24 mouse cellular contexts compared by ENCODE assay signal in the genomic region with DNA sequence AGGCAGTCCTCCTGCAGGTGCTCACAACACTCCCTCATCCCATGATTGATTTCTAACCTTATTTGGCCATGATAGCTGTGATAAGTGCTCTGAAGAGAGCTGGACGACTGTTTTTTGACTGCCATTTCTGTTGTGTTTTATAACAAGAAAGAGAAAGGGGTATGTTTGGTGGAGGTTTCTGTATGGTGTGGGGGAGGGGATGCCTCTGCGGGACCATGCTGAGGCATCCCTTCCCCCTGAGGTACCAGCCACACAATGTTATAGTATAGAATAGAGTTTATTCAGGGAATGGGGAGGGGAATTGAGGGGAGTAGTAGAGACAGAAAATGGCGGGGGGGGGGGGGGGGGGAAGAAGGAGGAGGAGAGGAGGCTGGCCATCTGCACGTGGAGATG.
DNase-seq lines count a peak whose midpoint lies in the region; ATAC-seq and TF ChIP-seq lines count a peak whose summit lies in the region.
"Had no signal": no experiment of that assay in that cellular context is flagged by ENCODE, and none has a peak within 500 bp of the region (broad histone marks: within the 10 kb centered on the region; RNA-seq: fewer than 3 reads in every experiment).

No protein-coding gene starts in this region.

- no peak for TF ChIP-seq CTCF in thymus, adult 2 months (IDR thresholded peaks at IDR 0.05; ENCODE audit: borderline replicate concordance, control insufficient read depth, extremely low read depth, insufficient read depth, low read length, poor library complexity)

- H3K9me3 ChIP-seq in heart, embryonic 14.5 days (ENCODE audit: control insufficient read depth, low read length) = no peaks in the 10 kb centered on the region
- H3K9me3 ChIP-seq: heart, embryonic 15.5 days; hindbrain, embryonic 12.5 days; kidney, embryonic 15.5 days; liver, embryonic 13.5 days; midbrain, embryonic 13.5 days had no signal

- no peaks in the 10 kb centered on the region for H3K27me3 ChIP-seq in heart, embryonic 14.5 days (ENCODE audit: control insufficient read depth, insufficient read depth, low read length)
- no peaks in the 10 kb centered on the region for H3K27me3 ChIP-seq in thymus, adult 2 months (ENCODE audit: control insufficient read depth, insufficient read depth, low read length)
- H3K27me3 ChIP-seq: heart, embryonic 15.5 days; hindbrain, embryonic 12.5 days; kidney, embryonic 15.5 days; liver, embryonic 13.5 days; megakaryocyte, embryonic 14.5 days; midbrain, embryonic 13.5 days had no signal

- no peak overlapping the region for H3K9ac ChIP-seq in heart, embryonic 14.5 days (ENCODE audit: low read length)
- H3K9ac ChIP-seq: heart, embryonic 15.5 days; hindbrain, embryonic 12.5 days; kidney, embryonic 15.5 days; liver, embryonic 13.5 days; midbrain, embryonic 13.5 days had no signal

- no peak for TF ChIP-seq POLR2A in thymus, adult 2 months (IDR thresholded peaks at IDR 0.05; ENCODE audit: control insufficient read depth, extremely low read depth, insufficient read depth, low read length, poor library complexity)

- no peak for ATAC-seq in heart, embryonic 14.5 days (ENCODE audit: insufficient number of reproducible peaks, insufficient read depth, low FRiP score, low read depth)
- ATAC-seq: forebrain, embryonic 14.5 days; intestine, postnatal 0 days; midbrain, embryonic 13.5 days had no signal

- 27% methylated on average over 3 of the region's 4 CpGs for WGBS in heart, embryonic 14.5 days
- 48% methylated on average over 4 of the region's 4 CpGs for WGBS in thymus, adult 2 months

- no peak overlapping the region for H3K4me2 ChIP-seq in heart, embryonic 14.5 days (ENCODE audit: low read length)
- H3K4me2 ChIP-seq: heart, embryonic 15.5 days; hindbrain, embryonic 12.5 days; kidney, embryonic 15.5 days; liver, embryonic 13.5 days; midbrain, embryonic 13.5 days had no signal

- DNase-seq in heart, postnatal 4 days = no peak
- DNase-seq in thymus, adult 2 months = no peak
- DNase-seq in thymus, postnatal 0 days (ENCODE audit: low spot score) = no peak
- peak; percentile 52 for DNase-seq in ZHBTc4 (ENCODE audit: low read depth, low spot score)
- DNase-seq in B cell, adult 2 months = no peak
- no peak for DNase-seq in ovary, adult 18-20 months (ENCODE audit: low spot score)
- DNase-seq: adrenal gland, postnatal 25 days; cerebellum, adult 8-10 months; cerebellum, postnatal 36 days; embryo, embryonic 11 days; kidney, postnatal 4 days; liver, embryonic 13.5 days; lung, adult 2 months; lung, postnatal 36 days; right cerebral cortex, postnatal 25 days; spleen, adult 18-20 months had no signal

- no peaks in the 10 kb centered on the region for H3K36me3 ChIP-seq in heart, embryonic 14.5 days (ENCODE audit: control insufficient read depth, insufficient read depth, low read length)
- H3K36me3 ChIP-seq in thymus, adult 2 months (ENCODE audit: control insufficient read depth, insufficient read depth, low read length) = no peaks in the 10 kb centered on the region
- H3K36me3 ChIP-seq: heart, embryonic 15.5 days; hindbrain, embryonic 12.5 days; kidney, embryonic 15.5 days; liver, embryonic 13.5 days; midbrain, embryonic 13.5 days had no signal

- H3K4me3 ChIP-seq in heart, embryonic 14.5 days (ENCODE audit: control insufficient read depth in 1 of 2, insufficient read depth in 1 of 2, low read depth in 1 of 2, low read length in 2 of 2) = no peak overlapping the region
- no peak overlapping the region for H3K4me3 ChIP-seq in thymus, adult 2 months (ENCODE audit: control insufficient read depth, insufficient read depth, low read length)
- H3K4me3 ChIP-seq: heart, embryonic 15.5 days; hindbrain, embryonic 12.5 days; kidney, embryonic 15.5 days; liver, embryonic 13.5 days; megakaryocyte, embryonic 14.5 days; midbrain, embryonic 13.5 days had no signal

- H3K4me1 ChIP-seq in heart, embryonic 14.5 days (ENCODE audit: control insufficient read depth in 2 of 2, insufficient read depth in 2 of 2, low read length in 2 of 2) = peaks cover 0 to 7% of the 10 kb centered on the region in 2 experiments; a peak in 1 of 4 replicates
- peaks cover 42% of the 10 kb centered on the region for H3K4me1 ChIP-seq in thymus, adult 2 months (replicated peaks; ENCODE audit: control insufficient read depth, insufficient read depth, low read length)
- H3K4me1 ChIP-seq: liver, embryonic 13.5 days had no signal

- H3K27ac ChIP-seq in heart, embryonic 14.5 days (replicated peaks in 1 of 2; ENCODE audit: control insufficient read depth in 1 of 2, insufficient read depth in 1 of 2, low read depth in 2 of 2, low read length in 2 of 2) = peak overlapping the region; percentile 54 to 61; a peak in 3 of 4 replicates
- H3K27ac ChIP-seq in thymus, adult 2 months (ENCODE audit: control insufficient read depth, insufficient read depth, low read length) = peak overlapping the region; percentile 99
- H3K27ac ChIP-seq: heart, embryonic 15.5 days; hindbrain, embryonic 12.5 days; kidney, embryonic 15.5 days; liver, embryonic 13.5 days; midbrain, embryonic 13.5 days had no signal
